Mouse (Mus musculus) retina, postnatal 7 days (tissue): Measurements from ENCODE around the gene Bsg.
A peak's percentile ranks its signal among the peaks of the same experiment; 100 is the strongest.
"Not testable (repeated sequence)": the region's sequence is repeated elsewhere in the genome, so short reads cannot be mapped to it uniquely, and the experiment has no call there.

Experiments used
- DNase-seq: peaks from one replicate; pipeline ENCODE4 v3.0.0-alpha.2; 2012; ENCODE audit warnings: low read depth, low spot score

The Bsg gene

GRCm38 (mm10) chr10:79682551-79682915 is 21.8 kb upstream of the Bsg start:
- DNase-seq = no peak

GRCm38 (mm10) chr10:79682916-79683582 is 21.2 kb upstream of the Bsg start:
- no peak for DNase-seq

GRCm38 (mm10) chr10:79683726-79684640 is 20.3 kb upstream of the Bsg start:
- DNase-seq = no peak

GRCm38 (mm10) chr10:79684770-79685600 is 19.3 kb upstream of the Bsg start:
- no peak for DNase-seq

DNA sequence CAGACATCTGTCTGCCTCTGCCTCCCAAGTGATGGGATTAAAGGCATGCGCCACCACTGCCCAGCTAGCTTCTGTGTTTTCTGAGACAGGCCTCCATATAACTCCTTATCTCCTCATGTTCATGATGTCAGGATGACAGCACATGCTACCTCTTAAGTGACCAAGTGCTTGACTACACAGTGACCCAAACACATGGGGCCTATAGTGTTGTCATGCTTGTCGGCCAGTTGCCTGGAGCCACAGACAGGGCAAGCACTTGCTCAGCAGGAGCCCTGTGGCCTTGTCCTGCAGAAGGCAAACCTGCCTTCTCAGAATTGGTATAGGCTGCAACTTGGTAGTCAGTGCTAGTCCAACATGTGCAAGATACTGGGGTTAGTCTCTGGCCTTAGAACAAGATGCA is 18.1 kb upstream of the Bsg start:
- no peak for DNase-seq

DNA sequence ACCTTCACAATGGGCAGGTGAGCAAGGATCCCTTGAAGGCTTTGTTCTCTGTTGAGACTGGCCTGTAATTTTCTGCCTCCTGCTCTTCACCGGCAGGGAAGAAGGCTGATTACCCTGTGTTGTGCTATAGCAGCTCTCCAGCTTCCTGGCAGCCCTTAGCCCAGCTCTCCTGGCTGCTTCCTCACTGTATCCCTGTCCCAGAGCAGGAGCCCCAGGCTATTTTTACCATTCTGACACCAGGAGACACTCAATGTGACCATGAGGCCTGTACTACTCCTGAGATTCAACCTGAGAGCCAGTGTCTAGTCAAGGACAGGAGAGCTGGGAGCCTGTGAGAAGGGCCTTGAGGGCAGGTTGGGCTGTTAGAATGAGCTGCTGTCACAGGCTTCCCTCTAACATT is 17.6 kb upstream of the Bsg start:
- no peak for DNase-seq

DNA sequence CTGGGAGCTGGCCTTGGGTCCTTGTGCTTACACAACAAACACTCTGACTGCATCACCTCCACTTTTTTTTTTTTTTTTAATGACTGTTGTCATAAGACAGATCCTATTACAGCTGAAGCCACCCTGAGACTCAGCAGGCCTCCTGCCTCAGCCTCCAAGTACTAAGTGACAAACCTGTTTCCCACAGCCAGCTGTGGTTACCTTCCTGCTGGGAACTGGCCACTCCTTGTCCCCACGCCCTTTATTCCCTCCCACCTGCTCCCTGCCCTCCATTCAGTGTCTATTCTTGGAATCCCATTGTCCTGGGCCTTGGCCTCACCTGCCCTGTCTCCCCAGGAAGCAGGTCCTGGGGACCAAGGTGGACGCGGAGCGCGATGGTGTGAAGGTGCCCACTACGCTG is 16.8 kb upstream of the Bsg start:
- DNase-seq = no peak

DNA sequence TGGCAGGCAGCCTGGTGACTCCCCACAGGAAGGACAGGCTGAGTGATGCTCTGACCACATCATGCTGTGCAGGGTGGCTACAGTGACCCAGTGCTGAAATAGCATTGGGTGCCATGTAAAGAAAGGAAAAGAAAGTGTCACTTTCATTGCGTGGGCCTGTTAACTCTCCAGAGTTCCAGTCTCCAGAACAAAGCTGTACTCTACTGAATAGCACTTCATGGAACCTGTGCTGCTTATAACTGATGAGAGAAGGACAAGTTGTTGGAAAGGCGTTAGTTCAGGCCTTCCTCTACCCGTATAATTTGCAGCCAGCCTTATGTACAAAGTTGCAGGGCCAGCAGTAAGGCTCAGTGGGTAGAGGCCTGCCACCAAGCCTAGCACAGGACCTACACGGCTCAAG is 15.6 kb upstream of the Bsg start, which contains the start of gene Gzmm:
Gene Gzmm, plus strand, starts transcription at position 301 of the 400 bp plus-strand sequence.
- DNase-seq = no peak

DNA sequence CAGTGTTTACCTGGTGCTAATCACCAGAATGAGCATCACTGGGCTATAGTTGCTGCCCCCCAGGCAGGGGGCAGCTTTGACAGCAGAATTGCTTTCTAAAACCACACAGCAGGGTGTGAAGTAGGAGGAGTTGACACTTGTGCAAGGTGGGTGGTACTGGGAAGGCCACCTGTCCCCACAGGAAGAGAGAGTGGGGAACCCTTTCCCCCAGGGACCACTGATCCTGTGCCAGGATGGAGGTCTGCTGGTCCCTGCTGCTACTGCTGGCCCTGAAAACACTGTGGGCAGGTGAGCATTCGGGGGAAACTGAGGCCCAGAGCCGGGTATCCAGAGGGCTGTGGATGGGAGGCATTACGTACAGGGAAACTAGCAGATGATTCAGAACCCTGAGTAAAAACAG is 15.1 kb upstream of the Bsg start:
- no peak for DNase-seq

DNA sequence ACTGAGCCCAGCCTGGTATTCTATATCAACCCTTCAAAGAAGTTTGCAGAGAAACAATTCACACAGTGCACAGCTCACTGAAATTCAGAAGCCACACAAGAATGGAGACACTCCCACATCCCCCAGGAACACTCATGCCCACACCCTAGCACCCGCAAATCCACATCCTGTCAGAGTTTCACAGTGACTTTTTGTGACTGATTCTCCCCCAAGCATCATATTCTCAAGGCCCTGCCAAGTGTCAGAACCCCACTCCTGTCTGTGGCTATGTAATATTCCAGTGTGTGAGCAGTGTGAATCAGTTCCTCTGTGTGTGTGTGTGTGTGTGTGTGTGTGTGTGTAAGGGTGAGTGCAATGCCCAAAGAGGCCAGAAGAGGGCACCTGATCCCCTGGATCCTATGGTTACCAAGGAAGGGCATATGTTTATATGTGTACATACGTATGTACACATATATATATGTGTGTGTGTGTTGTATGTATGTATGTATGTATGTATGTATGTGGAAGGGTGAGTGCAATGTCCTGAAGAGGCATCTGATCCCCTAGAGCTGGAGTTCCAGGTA is 12.2 kb upstream of the Bsg start:
- no peak for DNase-seq

GRCm38 (mm10) chr10:79693580-79694378 is 10.5 kb upstream of the Bsg start:
- peak; percentile 53 for DNase-seq

GRCm38 (mm10) chr10:79694379-79694655 is 10.0 kb upstream of the Bsg start:
- DNase-seq = no peak

DNA sequence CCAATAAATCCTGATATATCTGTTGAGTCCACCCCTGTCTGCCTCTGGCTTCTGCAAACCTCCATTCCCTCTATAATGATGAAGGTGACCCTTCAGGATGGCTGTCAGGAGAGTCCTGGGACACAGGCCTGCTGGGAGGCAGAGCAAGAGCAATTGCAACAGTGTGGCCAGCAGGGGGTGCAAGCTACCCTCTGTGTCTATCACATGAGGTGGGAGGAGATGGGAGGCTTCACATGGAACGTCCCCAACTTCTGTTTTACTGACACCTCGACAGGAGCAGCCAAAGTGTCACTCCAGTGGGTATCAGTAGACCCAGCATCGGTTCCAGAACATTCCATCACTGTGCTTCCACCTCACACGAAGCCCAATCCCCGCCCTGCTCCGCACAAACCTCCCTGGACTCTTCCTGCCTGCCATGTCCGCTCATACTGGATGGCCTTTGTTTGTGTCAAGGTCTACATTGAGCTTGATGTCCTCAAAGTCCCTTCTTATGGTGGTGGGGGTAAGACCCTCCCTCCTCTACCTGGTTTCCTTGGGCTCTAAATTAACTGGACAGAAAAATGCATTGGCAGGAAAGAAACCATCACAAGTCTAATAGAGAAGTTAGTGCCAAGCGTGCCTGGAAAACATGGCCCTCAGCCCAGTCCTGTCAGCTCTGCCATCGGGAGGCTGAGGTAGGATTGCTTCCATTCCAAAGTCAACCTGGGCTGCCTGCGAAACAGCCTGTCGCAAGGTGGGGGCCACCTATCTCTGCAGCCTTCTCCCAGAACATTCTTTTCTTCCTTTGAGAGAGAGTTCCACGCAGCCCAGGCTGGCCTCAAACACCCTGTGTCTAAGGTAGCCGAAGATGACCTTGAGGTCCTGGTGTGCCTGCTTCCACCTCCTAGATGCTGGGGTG is 8.8 kb upstream of the Bsg start:
- peak; percentile 59 for DNase-seq

DNA sequence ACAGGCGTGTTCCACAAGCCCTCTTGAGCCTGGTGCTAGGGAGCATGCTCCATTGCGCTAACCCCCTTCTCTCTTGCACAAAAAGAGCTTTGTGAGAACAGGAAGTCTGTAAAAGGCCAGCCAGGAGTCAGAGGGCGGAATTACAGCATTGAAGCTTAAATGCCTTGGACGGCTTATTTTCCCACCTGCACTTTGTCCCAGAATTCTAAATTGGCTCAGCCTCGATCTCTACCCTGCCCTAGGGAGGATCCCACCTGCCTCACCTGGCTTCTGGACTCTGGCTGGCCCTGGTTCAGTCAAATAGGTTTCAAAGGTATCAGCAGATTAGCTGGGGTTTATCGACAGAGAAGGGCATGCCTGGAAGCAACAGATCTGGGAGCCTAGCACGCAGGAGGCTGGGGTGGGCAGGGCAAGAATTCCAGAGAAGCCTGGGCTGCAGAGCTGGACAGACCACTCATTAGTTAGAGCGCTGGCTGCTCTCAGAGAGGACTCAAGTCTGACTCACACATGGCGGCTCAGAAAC is 8.1 kb upstream of the Bsg start:
- no peak for DNase-seq

GRCm38 (mm10) chr10:79697916-79698315 is 6.4 kb upstream of the Bsg start:
- no peak for DNase-seq

GRCm38 (mm10) chr10:79698459-79698858 is 5.8 kb upstream of the Bsg start:
- DNase-seq = no peak

- DNase-seq = no peak
Observed at GRCm38 (mm10) chr10:79700676-79701075, 3.6 kb upstream of the Bsg start.

GRCm38 (mm10) chr10:79701443-79702129 is 2.7 kb upstream of the Bsg start:
- DNase-seq = no peak

GRCm38 (mm10) chr10:79702970-79703369 is 1.3 kb upstream of the Bsg start:
- not testable (repeated sequence) for DNase-seq
